Mouse (Mus musculus): Measurements from ENCODE around the gene Sqstm1.

Gene Sqstm1

GRCm38 (mm10) chr11:50229252-50229910, 18.8 kb upstream of the Sqstm1 start:
- DNase-seq, result peak; percentile 92 to 96

DNA sequence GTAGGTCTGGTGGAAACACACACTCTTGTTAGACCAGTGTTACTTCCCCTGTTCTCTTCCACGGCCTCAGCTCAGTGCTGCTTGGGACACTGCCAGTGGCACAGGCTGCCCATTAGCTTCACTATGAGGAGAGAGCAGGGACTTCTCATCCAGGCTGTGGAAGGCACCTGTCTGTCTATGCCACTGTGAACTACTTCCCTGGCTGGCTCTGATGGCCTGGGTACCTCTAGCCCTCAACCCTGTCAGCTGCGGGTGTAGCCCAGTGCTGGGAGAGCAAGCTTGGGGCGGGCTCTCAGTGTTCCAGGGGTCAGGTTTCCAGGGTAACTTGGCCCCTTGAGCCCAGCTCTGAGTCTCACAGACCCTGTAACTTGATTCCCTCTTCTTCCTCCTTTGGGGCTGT, 18.1 kb upstream of the Sqstm1 start:
- peak; percentile 76 to 82 for DNase-seq

- peak; percentile 83 to 86 for DNase-seq
These were observed 17.1 kb upstream of the Sqstm1 start for GRCm38 (mm10) chr11:50227736-50228135.

GRCm38 (mm10) chr11:50227226-50227625, 16.6 kb upstream of the Sqstm1 start:
- no peak for DNase-seq

DNA sequence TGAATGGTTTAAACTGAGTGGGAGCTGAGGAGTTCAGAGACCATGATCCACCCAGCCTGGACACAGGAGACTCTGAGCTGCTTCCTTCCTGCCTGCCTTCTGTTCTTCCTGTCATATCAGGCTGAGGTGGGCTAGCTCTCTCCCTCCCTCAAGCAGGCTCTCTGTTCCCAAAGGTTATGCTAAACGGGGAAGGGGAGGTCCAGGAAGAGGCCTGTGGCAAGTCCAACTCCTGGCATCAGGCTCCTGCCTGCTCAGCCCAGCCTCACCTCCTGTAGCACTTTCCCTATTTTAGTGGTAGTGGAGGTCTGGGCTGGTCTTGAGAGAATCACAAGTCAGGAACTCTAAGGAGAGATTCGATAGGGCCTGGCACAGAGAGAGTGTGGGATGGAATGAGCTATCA, 15.8 kb upstream of the Sqstm1 start:
- DNase-seq, result no peak

DNA sequence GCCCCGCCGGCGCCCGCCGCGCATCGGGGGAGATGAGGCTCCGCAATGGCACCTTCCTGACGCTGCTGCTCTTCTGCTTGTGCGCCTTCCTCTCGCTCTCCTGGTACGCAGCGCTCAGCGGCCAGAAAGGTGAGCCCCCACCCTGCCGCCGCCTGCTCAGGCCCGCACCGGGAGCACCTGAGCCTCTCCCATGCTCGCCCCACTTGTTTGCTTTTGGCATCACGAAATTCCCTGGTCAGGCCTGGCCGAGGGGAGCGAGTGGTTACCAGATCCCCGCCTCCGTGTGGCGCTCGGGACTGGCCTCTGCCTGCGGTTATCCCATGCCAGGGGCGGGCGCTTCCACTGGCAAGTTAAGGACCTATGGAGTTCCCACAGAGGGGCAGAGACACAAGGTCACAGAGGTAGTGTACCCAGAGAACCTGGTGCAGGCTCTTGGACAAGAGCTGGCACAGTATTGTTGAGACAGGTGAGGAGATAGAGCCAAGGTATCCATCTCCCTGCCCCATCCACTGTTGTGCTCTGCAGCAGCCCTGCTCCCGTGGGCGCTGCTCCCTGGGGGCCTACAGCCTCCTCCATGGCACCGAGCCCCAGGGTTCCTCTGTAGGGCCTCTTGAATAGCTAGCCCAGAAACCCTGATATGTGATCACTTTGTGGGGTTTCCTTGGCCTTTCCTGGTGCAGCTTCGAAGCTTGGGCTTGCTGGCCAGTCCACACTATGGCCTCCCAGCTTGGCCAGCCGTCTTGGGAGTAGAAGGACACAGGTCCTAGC, 15.2 kb upstream of the Sqstm1 start:
- peak; percentile 73 to 77 for DNase-seq

- DNase-seq, result peak; percentile 95 to 96
These were observed 14.3 kb upstream of the Sqstm1 start for GRCm38 (mm10) chr11:50224671-50225530.

DNA sequence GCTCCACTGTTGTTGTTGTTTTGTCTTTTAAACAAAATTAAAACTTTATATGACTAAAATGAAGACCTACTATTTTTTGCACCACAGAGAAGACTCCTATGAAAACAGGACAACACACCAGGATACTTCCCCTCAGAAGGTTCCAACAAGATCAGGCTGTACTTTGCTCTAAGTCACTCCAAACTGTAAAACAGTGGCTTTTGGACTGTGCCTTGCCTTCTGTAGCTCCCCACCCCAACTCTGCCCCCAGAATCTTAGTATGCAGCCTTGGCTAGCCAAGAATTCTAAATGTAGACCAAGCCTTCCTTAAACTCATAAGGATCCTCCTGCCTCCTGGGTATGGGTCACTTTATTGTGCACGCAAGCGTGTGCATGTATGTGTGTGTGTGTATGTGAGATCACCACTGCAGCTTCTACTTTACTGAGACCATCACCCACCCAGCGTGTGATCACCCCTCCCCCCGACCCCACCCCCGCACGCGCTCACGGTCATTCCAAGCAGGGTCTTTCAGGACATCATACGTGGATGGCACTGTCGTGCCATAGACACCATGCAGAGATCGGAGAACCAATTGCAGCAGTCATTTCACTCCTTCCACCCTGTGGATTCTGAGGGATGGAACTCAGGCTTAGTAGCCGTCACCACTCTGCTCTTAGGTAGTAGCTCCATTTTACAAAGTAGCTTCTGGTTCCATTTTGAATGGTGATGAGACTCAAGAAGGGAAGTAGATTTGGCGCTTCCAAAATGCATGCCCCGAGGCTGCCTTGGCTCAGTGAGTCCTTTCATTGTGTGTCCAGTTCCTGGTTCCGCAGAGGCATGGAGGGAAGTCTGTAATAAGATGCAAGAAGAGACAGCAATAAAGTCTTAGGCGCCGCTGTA, 13.4 kb upstream of the Sqstm1 start:
- DNase-seq, result no peak

GRCm38 (mm10) chr11:50222559-50223276, 12.1 kb upstream of the Sqstm1 start:
- no peak for DNase-seq

DNA sequence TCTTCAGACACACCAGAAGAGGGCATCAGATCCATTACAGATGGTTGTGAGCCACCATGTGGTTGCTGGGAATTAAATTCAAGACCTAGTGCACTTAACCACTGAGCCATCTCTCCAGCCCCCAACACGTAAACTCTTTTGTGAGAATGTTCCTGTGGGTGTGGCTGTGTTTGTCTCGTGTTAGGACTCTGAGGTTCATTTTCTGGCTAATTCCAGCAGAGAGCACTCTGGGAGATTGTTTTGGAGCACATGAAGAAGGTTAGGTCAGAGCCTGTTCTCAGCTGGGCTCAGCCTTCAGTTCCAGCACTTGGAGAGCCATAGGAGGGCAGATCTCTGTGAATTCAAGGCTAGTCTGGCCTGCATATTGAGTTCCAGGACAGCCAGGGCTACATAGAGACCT, 9.2 kb upstream of the Sqstm1 start:
- DNase-seq, result no peak

DNA sequence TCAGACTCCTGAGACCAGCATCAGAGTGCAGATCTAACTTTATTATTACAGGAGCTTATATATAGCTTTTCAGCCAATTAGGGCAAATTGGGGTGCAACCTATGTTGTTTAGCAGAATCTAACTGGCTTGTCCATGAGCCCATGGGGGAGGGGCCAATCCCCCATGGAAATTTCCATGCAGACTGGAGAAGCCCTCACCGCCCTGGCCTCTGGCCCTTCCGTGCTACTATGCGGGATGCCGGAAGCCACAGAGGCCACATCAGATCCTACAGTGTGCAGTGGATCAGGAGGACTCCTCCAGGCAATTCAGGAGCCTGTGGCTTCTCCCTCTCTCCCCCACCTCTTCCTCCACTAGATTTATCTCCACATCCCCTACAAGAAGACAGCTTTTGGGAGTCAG, 7.2 kb upstream of the Sqstm1 start:
- peak in 1 of 2 experiments; percentile 53 for DNase-seq

- DNase-seq, result no peak
These were observed 6.2 kb upstream of the Sqstm1 start for GRCm38 (mm10) chr11:50216724-50217366.

GRCm38 (mm10) chr11:50215633-50216032, 5.0 kb upstream of the Sqstm1 start:
- DNase-seq, result no peak

GRCm38 (mm10) chr11:50214631-50215030, 4.0 kb upstream of the Sqstm1 start:
- no peak for DNase-seq

GRCm38 (mm10) chr11:50212848-50213758, 2.5 kb upstream of the Sqstm1 start:
- peak; percentile 70 to 78 for DNase-seq

- no peak for DNase-seq
These were observed 1.6 kb upstream of the Sqstm1 start for GRCm38 (mm10) chr11:50212060-50212739.

DNA sequence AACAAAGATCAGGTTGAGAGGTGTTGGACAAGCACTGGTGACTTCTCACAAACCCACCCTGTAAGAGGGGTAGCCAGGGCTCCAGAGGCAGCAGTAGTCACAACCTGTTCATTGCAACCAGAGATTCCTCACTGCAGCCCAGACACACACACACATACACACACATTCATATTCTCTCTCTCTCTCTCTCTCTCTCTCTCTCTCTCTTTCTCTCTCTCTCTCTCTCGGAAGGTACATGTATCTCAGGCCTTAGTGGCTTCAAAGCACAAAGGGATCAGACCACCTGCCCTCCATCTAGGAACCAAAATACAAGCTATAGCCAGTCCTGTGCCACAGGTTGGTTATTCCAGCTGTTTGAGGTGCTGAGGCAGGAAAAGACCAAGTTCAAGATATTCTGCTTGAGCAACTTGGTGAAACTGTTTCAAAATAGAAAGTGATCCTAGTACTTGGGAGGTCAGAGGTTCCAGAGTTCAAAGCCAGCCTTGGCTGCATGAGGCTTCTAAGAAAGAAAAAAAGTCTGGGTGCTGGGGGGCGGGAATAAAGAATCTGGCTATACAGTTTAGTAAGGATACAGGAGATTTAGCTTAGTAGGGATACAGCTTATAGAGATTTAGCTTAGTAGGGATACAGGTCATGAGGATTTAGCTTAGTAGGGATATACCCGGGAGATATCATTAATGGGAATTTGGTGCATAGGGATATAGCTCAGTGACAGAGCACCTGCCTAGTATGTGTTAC, 864 bp upstream of the Sqstm1 start:
- DNase-seq, result no peak

DNA sequence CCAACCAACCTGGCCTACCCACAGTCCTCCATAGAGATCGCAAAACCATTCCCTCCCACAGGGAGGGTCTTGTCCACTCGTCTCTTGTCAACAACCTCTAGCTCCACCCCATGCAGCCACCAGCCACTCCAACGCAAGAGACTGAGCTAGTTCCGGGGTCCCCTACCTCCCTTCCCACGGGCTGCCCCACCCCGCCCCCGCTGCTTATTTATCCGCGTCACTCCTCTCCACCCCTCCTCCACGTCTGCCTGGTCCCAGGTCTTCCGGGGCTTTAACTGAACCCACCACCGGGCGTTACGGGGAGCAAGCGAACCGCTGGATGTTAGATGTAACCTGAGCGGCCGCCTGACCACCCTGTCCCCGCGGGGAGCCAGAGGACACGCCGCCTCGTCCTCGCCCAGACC, 524 bp downstream of the Sqstm1 start:
- DNase-seq, result peak; percentile 89 to 94

DNA sequence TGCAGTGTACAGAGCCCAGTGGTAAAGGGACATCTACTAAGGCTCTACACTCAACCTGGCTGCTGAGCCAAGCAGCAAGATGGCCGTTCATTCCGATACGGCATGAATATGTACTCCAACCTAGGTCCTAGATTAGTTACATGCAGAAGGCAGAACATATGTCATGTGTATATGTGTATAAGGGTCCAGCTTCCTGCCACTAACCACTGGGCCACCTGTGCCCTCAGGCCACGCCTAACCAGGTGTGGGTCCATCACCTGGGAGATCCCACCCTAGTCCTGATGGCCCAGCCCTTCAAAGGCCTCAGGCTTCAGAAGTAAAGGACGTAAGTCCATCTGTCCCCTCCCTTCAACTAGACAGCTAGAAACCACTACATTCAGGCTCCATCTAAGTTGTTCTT, 2.6 kb downstream of the Sqstm1 start:
- no peak for DNase-seq
